In genomic region chr14:9469686-9470085, GRCm38 (mm10) we compare ENCODE assay signal across 22 mouse cellular contexts.
"Had no signal": no experiment of that assay in that cellular context is flagged by ENCODE, and none has a peak within 500 bp of the region (broad histone marks: within the 10 kb centered on the region; RNA-seq: fewer than 3 reads in every experiment).

No protein-coding gene starts in this region.

- H3K27me3 ChIP-seq: heart, embryonic 12.5 days; hindbrain, embryonic 12.5 days; intestine, embryonic 15.5 days; limb, embryonic 12.5 days; liver, embryonic 13.5 days; liver, embryonic 15.5 days had no signal

- H3K27ac ChIP-seq: gastrocnemius, adult 2 months; heart, embryonic 10.5 days; hindbrain, embryonic 10.5 days; hindbrain, embryonic 12.5 days; hindbrain, embryonic 14.5 days; intestine, embryonic 15.5 days; layer of hippocampus, adult 2 months; left cerebral cortex, adult 2 months; limb, embryonic 10.5 days; limb, embryonic 12.5 days; liver, embryonic 13.5 days; liver, embryonic 15.5 days had no signal

- H3K36me3 ChIP-seq: heart, embryonic 10.5 days; heart, embryonic 12.5 days; hindbrain, embryonic 10.5 days; hindbrain, embryonic 12.5 days; intestine, embryonic 15.5 days; limb, embryonic 10.5 days; limb, embryonic 12.5 days; liver, embryonic 13.5 days; liver, embryonic 15.5 days had no signal

- DNase-seq: gastrocnemius, adult 2 months; gastrocnemius, postnatal 10 days; gastrocnemius, postnatal 25 days; heart, adult 18-20 months; heart, postnatal 10 days; heart, postnatal 4 days; kidney, adult 18-20 months; kidney, postnatal 4 days; liver; liver, embryonic 13.5 days; liver, postnatal 0 days had no signal

- H3K4me3 ChIP-seq: gastrocnemius, adult 2 months; heart, embryonic 10.5 days; heart, embryonic 12.5 days; hindbrain, embryonic 10.5 days; hindbrain, embryonic 12.5 days; intestine, embryonic 15.5 days; layer of hippocampus, adult 2 months; left cerebral cortex, adult 2 months; limb, embryonic 10.5 days; limb, embryonic 12.5 days; liver, embryonic 13.5 days; liver, embryonic 15.5 days had no signal
